Mouse (Mus musculus): ENCODE measurements around the gene Mvb12a.

Gene Mvb12a

DNA sequence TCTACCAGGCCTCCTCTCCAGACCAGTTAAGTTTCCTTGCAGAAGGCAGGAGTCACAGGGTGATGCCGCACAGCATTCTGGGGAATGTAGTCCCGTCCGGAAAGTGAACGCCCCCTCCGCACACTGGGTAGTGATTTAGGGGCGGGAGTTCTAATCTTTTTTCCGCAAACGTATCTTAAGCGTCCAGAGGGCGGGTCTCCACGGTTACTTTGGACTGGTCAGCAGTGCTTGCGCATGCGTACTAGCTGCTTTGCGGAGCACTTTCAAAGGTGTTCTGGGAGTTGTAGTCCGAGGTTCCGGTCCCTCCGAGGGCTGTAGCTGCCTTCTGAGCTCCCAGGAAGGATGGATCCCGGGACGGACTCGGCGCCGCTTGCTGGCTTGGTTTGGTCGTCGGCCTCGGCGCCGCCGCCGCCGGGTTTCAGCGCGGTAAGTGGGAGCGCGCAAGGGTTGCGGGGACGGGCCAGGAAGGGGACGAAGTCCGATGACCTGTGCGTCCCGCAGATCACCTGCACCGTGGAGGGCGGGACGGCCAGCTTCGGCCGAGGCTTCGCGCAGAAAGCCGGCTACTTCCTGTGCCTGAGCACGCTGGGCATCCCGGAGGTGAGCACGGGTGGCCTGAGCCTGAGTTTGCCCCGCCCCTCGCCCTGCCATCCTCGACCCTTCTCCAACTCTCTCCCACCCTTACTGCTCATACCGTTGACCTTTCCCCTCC lies at the start of gene Mvb12a:
TSS of gene Mvb12a (plus strand) at position 291 of the 712 bp plus-strand sequence.
- peak; percentile 99 for DNase-seq

DNA sequence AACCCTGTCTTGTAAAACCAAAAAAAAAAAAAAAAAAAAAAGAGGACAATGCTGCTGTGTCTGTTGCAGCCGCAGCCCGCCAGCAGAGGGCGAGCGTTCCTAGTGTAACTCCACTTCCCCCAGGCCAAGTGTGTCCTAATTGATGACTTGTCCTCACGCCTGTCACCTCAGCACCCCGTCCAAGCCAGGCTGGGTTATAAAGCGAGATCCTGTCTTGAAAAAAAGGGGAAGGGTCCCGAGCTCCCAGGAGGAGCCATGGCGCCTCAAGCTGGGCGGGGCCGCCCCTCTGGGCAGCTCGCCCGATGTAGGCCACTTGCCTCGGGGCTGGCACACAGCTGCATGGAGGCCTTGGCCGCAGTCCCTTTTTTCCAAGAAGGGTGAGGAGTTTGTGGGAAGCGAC lies 47.7 kb upstream of the Mvb12a start:
- DNase-seq = peak; percentile 81 to 87

- no peak for DNase-seq
Observed at GRCm38 (mm10) chr8:71495811-71496210, 46.9 kb upstream of the Mvb12a start.

DNA sequence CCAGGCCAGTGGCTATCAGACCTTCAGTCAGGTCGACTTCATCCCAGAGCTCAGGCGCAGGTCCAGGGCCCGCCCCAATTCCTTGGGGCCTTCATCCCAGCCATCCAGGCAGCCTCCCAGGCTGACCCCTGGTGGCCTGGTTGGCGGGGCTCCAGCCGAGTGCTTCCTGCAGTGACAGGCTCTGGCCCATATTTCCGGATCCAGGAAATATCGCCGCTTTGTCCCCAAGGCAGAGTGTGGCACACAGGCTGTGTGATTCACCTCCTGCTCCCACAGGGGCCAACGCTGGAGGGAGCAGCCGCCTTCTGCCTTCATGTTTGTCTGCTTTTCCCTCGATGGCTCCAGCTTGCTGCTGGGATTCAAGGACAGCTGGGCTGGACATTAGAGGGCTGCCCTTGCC lies 46.2 kb upstream of the Mvb12a start:
- DNase-seq = peak; percentile 88 to 92

GRCm38 (mm10) chr8:71497077-71497645 lies 45.6 kb upstream of the Mvb12a start:
- no peak for DNase-seq

DNA sequence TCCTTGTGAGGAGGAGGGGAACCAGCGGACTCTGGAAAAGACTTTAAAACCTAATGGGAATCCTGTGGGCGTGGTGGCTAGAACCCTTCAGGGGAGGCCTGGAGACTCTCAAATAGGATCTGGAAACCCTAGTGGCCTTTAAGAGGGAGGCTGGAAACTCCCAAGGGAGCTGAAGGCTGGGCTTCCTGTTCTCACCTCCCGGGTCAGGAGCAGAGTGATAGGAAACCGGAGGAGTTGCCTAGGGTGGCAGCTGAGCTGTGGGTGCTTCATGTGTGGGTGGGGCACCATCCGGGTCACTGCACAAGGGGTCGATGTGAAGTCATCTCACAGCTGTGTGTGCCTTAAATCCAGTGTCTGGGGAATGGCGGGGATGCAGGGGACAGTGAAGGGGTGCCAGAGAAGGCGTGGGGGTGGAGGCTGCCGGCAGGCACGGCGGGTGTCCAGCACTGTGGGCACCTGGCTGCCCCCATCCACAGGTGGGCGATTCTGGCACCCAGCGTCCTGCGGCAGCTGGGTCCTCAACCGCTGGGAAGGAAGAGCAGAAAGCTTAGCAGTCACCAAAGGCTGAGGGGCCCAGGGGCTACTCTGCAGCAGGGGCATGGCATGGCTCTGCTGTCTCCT lies 44.7 kb upstream of the Mvb12a start:
- DNase-seq = peak; percentile 36 to 58

DNA sequence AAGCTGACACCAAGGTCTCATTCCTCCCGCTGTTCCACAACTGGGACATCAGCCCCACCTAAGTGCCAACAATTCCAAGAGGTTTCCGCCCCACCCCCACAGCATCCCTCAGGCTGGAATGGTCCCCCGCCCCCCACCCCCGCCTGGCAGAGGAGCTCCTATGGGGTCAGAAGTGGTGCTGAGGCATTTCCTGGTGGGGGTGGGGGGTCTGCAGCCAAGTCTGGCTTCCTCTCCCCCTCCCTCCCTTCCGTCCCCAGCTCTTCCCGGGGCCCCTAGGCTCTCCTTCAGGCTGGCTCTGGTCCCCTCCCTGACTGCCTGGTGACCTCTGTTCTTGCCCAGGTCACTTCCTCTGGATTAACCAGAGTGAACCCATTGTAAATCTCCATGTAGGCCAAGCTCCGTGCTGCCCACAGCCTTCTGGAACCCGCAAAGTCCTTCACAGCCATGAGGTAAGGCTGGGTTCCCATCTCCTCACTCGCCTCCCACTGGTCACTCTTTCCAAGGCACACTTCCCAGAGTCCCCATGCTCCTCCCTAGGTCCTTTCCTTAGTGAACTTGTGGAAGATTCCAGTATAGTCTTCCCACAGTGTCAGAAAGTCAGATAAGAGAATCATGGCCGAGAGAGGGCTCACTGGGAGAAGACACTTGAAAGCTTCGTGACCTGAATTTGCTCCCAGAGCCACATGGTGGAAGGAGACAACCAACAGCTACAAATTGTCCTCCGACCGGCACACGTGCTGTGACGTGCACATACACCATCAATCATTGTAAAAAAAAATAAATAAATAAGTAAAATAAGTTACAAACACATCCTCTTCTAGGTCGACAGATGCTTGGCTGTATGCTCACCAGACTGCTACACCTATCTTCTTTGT lies 43.7 kb upstream of the Mvb12a start:
- peak in 1 of 2 experiments; percentile 53 for DNase-seq

DNA sequence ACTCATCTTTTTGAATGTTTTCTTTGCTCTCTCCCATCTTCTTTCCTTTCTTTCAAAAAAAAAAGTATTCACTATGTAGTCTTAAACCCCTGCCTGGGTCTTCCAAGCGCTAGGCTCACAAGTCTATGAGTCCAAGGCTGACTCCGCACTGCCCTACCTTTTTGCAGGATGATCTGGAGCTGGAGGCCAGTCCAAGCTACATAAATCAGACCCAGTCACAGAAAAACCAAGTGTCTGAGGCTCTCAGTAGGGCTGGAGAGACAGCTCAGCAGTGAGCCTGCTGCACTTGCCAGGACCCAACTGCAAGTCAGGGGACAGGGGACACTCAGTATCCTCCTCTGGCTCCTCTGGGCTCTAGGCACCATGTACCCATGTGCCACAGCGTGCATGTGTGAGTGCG lies 38.4 kb upstream of the Mvb12a start:
- DNase-seq = no peak

- no peak for DNase-seq
Observed at GRCm38 (mm10) chr8:71505326-71505725, 37.4 kb upstream of the Mvb12a start.

DNA sequence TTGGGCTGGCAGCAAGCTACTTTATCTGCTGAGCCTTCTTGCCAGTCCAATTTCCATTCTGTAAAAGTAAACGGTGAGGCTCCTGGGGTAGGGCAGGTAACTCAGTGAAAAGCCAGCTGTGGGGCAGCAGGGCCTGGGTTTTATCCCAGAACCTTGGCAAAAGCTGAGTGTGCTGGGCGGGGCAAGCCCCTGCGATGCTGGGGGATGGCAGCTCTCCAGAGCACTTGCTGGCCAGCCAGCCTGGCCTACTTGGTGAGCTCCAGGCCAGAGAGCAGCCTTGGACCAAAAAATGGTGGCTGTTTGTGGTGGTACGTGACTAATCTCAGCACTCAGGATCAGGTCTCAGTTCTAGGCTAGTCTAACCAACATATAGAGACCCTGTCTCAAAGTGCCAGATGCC lies 36.7 kb upstream of the Mvb12a start:
- no peak for DNase-seq

GRCm38 (mm10) chr8:71507589-71508104 lies 35.1 kb upstream of the Mvb12a start:
- DNase-seq = peak; percentile 48 to 53

GRCm38 (mm10) chr8:71509316-71509715 lies 33.4 kb upstream of the Mvb12a start:
- DNase-seq = no peak

DNA sequence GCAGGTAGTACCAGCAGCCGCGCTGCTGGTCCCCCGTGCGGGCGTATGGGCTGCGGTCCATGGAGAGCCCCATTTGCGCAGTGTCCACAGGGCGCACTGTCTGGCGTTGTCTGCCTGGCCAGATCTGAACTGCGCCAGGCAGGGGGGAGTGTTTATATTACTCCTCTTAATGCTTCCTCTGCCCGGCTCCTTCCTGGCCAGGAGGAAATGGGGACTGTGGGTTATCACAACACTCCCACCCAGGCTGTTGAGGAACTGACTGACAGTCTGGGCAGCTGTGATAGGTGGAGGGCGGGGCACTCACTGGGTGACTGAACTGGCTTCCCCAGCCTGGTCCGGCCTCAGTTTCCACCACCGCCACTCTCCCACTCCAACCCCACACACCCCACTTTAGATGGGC lies 31.1 kb upstream of the Mvb12a start, which contains the start of gene Plvap:
TSS of gene Plvap (minus strand) at position 109 of the 400 bp plus-strand sequence.
- peak; percentile 72 to 78 for DNase-seq

GRCm38 (mm10) chr8:71513018-71513754 lies 29.5 kb upstream of the Mvb12a start:
- DNase-seq = peak; percentile 34 to 53

- DNase-seq = no peak
Observed at GRCm38 (mm10) chr8:71515043-71515442, 27.7 kb upstream of the Mvb12a start.

- peak; percentile 41 to 64 for DNase-seq
Observed at GRCm38 (mm10) chr8:71516786-71517185, 25.9 kb upstream of the Mvb12a start.

DNA sequence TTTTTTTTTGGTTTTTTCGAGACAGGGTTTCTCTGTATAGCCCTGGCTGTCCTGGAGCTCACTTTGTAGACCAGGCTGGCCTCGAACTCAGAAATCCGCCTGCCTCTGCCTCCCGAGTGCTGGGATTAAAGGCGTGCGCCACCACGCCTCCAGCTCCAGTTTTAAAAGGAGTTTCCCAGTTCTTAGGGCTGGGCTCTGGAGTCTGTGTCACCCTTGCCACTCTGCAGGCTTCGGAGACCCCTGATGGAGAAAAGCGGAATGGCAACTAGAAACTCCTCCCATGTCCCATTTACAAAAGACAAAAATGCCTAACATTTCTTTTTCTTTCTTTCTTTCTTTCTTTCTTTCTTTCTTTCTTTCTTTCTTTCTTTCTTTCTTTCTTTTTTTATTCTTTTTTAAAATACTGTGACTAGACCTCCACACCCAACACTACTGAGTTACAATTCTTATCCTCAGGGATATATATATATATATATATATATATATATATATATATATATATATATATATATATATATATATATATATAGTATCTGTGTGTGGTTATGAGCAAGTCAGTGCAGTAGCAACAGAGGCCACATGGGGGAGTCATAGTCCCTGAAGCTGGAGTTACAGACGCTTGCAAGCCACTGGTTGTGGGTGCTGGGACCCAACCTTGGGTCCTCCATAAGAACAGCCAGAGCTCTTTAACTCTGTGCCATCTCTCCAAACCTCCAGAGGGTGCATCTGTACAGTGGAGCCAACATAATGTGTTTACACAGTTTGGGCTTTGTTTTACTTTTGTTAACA lies 23.5 kb upstream of the Mvb12a start:
- DNase-seq = peak; percentile 52 to 67

DNA sequence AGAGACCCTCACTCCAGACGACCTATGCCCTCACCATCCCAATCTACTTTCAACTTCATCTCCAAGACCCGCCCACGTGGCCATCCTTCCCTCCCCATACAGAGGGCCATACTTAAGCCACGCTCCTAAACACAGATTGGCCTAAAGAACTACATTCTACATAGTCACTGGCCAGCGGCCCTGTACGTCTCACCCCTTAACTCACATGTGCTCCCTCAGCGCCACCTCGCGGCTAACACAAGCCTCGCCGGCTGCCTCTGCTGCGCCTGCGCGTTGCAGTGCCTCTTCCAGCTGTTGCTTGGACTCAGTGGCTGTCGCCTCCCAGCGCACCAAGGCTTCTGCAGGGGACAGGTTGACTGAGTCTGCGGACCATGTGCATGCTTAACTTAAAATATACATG lies 21.1 kb upstream of the Mvb12a start:
- peak; percentile 92 to 95 for DNase-seq

DNA sequence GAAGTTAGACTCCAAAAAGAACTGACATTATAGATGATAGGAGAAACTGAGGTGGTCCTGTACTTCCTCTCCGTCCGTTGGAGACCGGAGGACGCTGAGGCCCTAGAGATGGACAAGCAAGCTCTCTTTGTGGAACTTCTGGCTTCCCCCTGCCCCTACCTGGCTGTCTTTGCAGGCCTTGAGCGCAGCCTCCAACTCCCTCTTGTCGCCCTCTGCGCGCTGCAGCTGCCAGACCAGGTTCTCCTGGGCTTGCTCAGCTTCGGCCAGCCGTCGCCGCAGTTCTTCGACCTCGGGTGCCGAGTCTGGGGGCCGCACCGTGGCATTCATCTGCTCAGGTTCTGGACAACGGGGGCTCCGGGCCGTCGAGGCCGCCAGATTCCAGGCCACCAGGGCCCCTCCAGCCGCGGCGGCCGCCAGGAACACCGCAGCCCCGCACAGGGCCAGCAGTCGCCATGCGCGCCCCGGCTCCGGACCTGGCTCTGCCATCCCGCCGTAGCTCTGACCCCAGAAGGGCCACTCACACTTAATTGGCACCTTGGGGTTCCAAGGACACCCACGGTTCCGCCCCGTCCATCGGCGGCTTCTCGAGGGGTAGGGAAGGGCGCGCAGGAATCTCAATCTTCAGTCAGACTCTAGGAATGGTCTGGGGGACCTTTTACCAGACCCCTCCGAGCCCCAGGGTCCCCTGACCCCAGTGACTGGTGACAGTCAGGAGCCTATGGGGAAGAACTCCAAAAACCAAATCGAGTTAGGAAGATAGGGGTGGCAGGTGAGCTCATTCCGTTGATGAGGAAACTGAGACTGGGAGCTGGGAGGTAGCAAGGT lies 17.3 kb upstream of the Mvb12a start, which contains the start of gene Ccdc194:
TSS of gene Ccdc194 (minus strand) at position 486 of the 825 bp plus-strand sequence.
- no peak for DNase-seq

DNA sequence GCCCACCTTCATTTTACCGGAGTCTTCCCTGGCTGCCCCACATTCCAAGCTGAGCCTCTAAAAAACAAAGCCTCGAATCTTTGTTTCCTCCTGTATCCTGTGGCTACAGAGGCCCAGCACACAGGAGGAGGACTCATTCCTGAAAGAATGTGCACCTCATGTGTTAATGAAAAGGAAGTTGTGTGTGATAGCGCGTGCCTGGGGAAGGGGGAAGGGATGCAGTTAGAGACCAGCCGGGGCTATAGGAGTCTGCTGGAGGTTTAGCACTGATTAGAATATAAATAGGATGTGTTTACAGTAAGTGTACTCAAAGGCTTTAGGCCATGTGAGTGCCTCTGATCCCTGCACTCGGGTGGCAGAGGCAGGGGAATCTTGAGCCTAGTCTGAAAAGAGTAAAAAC lies 16.4 kb upstream of the Mvb12a start:
- DNase-seq = no peak

Measured in lung, adult 18-20 months (tissue).